Mouse (Mus musculus) adrenal gland, postnatal 10 days (tissue): Measurements from ENCODE around the gene Gfap. TPM values are rescaled to one million over a fixed set of nuclear protein-coding genes. Genes with fewer than 3 reads are reported as not detected.

Experiments
- DNase-seq: peaks from one replicate; pipeline ENCODE4 v3.0.0; 2021; ENCODE audit warnings: mixed read lengths
- long read RNA-seq, 2 experiments: library from polyadenylated mRNA; stranded (forward); transcript quantifications; one replicate each; pipeline ENCODE4 v2.0.0; 2021
- total RNA-seq, 2 experiments: library from RNA; stranded (reverse); gene quantifications; 2 replicates each; pipeline ENCODE4 v1.2.3; 2021

Gene Gfap
- total RNA-seq, result under 1 TPM; 0.90 to 0.91 TPM
- long read RNA-seq, experiment 1, partial matches to known transcripts, result 0 of 1 reads
- long read RNA-seq, experiment 1, other reads (novel, unspliced or antisense), result 1 of 1 reads
- long read RNA-seq, experiment 2, partial matches to known transcripts, result 0 of 2 reads
- long read RNA-seq, experiment 2, other reads (novel, unspliced or antisense), result 0 of 2 reads

DNA sequence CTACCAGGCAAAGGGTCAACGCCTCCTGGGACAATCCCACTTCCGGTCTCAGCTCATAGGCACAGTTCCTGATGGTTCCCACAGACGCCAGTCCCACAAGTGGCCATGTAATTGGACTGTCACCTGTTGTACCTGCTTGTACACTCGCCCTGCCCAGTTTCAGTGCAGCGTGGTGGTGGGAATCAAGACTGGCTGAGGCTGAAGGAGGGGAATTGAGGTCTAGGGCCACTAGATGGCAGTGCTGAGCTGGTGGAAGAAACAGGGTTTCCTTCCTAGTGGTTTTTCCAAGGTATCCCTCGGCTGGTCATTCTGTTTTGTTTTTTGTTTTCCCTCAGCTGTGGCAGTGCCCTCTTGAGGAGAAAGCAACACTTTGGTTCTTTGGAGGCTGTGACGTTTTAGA, at the start of gene Gfap:
TSS of gene Gfap (minus strand) at position 150 of the 400 bp plus-strand sequence.
- peak; percentile 91 for DNase-seq

DNA sequence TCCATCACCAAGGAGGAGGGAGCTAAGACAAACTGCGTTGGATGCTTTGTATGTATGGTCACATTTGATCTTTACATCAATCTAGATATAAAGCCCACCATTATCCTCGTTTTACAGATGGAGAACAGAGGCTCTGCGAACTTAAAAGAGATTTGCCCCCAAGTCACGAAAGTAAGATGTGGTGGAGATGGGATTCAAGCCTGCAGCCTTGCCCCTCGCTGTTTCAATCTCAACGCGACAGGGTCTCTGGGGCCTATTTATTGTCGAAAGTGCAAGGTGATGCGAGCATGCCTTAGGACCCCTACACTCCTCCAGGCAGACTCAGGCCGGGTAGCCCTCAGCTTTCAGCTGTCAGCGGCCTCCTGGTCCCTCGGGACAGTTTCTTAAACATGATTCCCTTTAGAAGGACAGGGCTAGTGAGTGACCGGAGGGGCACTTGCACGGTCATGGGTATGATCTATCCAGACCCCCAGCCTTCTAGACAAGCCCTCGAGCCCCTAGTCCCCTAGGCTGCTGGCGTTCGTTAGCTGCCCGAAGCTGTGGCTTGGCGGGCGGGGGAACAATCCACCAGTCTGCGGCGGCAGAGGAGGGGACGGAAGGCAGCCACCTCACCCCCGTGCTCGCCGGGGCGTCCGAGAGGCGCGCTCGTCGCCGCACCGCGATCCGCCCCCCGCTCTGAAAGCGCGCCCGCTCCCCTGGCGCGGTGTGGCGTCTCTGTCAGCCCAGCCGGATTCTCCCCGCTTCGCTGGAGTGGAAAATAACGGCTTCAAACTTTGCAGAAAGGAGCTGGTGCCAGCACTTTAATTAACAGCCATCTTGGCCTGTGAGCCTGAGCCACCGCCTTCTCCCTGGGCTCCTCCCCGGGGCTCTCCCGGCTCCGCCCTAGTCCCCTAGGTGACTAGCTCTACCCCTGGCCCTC, 47.6 kb upstream of the Gfap start:
- peak; percentile 74 for DNase-seq

DNA sequence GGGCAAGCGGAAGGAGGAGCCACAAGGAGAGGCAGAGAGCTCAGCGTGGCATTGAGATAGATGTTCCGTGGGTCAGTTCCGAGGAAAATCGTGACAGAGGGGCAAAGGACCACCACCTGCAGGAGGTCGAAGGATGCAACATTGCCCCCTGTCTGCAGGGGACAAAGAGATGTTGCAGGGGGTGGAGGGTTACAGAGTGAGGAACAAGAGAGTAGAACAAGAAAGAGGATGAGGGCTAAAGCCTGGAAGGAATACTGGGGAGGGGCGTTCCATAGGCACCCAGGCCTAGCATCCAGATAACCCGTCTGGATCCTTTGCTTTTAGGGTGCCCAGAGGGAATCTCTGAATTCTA, 46.3 kb upstream of the Gfap start:
- no peak for DNase-seq

DNA sequence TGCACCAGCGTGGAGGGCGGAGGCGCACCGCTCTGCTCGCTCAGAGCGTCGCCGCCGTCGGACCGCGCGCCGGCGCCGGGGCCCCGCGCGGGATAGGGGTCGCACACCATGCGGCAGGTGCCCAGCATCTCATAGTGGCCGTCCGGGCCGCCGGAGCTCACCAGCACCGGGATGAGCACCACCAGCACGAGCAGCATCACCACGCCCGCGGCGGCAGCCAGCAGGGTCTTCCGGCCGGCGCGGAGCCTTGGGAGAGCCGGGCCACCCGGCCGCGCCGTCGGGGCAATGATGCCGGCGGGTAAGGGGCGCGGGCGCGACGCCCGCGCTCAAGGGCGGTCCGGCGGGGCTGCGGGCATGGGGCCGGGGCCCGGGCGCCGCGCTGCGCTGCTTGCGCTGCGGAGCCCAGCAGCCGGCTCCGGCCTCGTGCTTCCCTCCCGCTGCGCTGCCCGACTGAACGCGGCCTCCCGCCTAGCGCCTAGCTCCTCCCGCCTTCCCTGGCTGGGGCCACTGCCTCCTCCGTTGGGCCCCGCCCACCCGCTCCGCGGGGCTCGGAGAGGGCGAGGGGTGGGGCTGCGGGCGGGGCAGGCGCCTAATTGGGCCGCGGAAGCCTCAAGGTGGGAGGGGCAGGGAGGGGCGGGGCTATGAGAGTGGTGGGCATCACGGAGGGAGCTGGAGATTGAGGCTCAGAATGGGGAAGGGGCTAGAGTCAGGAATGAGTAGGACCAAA, 45.7 kb upstream of the Gfap start, which contains the start of gene C1ql1:
TSS of gene C1ql1 (minus strand) at position 424 of the 727 bp plus-strand sequence.
- peak; percentile 93 for DNase-seq

- no peak for DNase-seq
Observed at GRCm38 (mm10) chr11:102945306-102946264, 44.9 kb upstream of the Gfap start.

DNA sequence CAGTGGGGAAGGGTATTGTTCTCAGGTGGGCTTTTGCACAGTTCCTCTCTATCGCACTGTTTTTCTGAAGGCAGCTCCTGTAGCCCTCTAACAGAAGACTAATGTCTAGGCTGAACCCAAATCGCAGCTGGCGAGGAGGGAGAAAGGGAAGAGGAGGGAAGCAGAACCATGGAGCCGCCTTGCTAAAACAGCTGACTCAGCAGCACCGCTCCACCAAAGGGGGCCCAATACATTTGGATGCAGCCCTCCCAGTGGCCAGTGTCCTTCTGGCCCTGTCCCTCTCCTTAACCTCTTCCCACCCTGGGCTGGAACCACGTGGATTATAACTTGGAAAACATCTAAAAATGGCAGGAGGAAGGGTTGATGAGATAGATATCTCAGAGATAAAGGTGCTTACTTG, 40.5 kb upstream of the Gfap start:
- no peak for DNase-seq

DNA sequence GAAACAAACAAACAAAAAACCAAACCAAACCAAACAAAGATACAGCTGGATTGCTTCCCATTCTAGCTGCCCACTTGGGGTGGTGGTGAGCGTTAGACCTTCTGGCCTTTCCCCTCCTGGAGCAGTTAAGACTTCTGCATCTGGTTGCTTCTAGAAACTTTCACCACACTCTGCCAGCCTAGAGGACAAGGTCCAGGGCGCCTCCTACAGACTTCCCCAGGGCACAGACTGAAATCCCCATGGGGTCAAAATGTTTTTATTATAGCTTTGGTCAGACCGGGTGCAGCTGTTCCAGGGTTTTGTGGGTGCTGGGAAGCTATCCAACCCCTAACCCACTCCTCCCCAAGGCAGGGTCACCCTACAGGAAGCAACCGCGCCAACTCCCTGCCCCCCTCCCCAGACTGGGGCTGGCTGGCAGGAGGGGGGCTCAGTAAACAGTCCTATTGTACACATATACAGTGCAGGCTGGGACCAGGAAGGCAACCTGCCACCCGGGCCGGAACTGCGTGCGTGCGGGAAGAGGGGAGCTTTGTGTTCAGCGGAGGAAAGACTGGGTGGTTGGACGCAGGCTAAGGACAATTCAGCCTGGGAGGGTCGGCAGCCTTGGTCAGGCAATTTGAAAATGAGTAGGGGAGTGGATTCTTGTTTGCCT, 38.4 kb upstream of the Gfap start:
- no peak for DNase-seq

GRCm38 (mm10) chr11:102937529-102938182, 36.9 kb upstream of the Gfap start:
- DNase-seq, result no peak

GRCm38 (mm10) chr11:102936272-102936671, 35.6 kb upstream of the Gfap start:
- no peak for DNase-seq

- no peak for DNase-seq
Observed at GRCm38 (mm10) chr11:102930672-102931071, 30.0 kb upstream of the Gfap start.

DNA sequence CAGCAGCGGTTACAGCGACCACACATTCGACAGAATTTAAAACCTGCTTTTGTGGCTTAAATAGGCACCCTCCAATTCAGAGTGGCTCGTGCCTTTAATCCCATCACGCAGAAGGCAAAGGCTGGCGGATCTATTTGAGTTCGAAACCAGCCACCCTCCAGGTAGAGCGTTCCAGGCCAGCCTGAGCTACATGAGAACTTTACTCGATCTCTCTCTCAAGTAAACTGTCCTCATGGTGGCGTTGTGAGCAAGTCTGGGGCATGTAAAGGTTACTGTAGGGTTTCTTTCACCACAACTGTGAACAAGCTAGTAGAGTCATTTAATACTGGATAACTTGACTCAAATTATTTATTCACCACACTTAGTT, 24.6 kb upstream of the Gfap start:
- DNase-seq, result no peak

- peak; percentile 95 for DNase-seq
Observed at GRCm38 (mm10) chr11:102924557-102925350, 24.0 kb upstream of the Gfap start, which contains the start of gene Kif18b. Gene Kif18b, minus strand, starts transcription at chr11:102925124.

DNA sequence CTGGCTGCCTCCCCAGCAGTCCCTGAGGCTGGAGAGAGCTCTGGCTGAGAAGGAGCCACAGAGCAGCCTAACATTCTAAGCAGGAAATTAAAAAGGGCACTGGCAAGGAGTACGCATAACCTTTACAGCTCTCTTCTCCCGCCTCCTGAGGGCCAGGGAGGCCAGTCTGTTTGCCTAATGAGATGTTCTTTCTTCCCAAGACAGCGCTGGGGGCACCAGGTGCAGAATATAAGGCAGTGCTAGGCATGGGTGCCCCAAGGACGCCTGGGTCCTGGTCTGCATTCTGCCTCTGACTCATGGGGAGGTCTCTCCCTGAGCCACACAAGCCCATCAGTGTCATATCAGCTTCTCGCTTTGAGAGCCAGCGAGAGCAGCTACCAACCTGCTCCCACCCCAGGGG, 20.8 kb upstream of the Gfap start:
- no peak for DNase-seq

DNA sequence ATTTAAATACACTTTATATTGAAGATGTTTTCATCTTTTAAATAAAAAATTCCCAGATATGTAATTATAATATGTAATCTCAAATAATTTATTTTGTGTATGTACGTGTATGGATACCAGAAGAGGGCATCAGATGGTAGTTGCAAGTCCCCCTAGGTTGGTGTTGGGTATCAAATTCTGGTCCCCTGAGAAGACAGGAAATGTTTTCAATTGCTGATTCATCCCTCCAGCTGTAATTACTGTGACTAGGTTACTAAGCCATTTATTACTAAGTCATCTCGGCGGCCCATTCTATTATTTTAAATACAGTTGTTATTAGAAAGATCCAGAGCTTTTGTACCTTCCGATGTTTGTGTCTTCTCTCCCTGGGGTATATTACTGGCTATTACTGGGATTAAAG, 17.4 kb upstream of the Gfap start:
- DNase-seq, result no peak

GRCm38 (mm10) chr11:102915380-102915779, 14.7 kb upstream of the Gfap start:
- no peak for DNase-seq

GRCm38 (mm10) chr11:102911376-102911775, 10.7 kb upstream of the Gfap start:
- DNase-seq, result no peak

DNA sequence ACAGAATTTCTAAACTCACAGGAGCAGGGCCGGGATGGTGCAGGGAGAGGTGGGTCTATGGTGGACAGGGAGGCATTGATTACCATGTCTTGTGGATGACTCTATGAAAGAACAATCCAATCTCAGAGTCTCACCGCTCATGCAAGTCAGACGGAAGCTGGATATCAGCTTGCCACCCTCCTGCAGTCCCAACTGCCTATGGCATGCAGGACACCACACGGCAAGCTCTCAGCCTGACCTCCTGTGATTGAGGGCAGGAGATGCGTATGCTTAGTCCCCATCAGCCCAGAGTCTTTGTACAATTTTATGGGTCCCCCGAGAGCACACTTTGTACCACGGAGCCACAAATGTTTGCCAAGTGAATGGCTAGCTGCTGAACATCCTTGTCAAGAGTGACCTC, 2.9 kb upstream of the Gfap start:
- DNase-seq, result no peak

- no peak for DNase-seq
Observed at GRCm38 (mm10) chr11:102902107-102902506, 1.4 kb upstream of the Gfap start.

- DNase-seq, result no peak
Observed at GRCm38 (mm10) chr11:102901199-102901598, 487 bp upstream of the Gfap start.

DNA sequence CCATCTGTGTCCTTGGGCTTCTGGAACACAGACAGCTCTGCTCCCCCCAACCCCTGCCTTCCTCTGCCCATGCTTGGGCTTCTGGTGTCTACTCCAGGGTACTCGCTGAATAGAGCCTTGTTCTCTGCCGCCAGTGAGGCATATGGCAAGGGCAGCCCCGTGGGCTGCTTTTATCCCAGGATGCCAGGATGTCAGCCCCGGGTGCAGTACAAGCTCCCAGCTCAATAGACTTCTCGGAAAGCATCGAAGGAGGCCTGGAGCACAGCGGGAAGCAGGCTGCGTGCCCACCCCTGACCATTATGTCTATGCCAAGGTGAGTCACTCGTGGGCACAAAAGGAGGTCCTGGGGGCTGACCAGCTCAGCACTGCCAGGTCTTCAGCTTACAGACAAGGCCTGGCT, 2.3 kb downstream of the Gfap start:
- DNase-seq, result peak; percentile 27
